Mouse (Mus musculus) thymus, adult 2 months (tissue): ENCODE measurements around the gene Sec23b. TPM values are rescaled to one million over a fixed set of nuclear protein-coding genes. Genes with fewer than 3 reads are reported as not detected.

Experiments used
- DNase-seq: peaks from one replicate; pipeline ENCODE4 v3.0.0; 2021
- H3K27ac ChIP-seq: fragments of 200-500 bp; 2 replicates; pipeline ENCODE4 v1.5.1; 2012; ENCODE audit warnings: low read length, control low read depth; ENCODE audit not compliant: control insufficient read depth, insufficient read depth
- H3K27me3 ChIP-seq: fragments of 200-500 bp; 2 replicates; pipeline ENCODE4 v1.6.1; 2012; ENCODE audit warnings: mild to moderate bottlenecking, low read length, moderate library complexity, mixed read lengths; ENCODE audit not compliant: control insufficient read depth, insufficient read depth
- H3K36me3 ChIP-seq: fragments of 200-500 bp; 2 replicates; pipeline ENCODE4 v1.6.1; 2012; ENCODE audit warnings: mild to moderate bottlenecking, low read length, moderate library complexity; ENCODE audit not compliant: control insufficient read depth, insufficient read depth
- H3K4me1 ChIP-seq: fragments of 200-500 bp; replicated peaks from 2 replicates; pipeline ENCODE4 v1.6.1; 2012; ENCODE audit warnings: low read length; ENCODE audit not compliant: control insufficient read depth, insufficient read depth
- H3K4me3 ChIP-seq: fragments of 200-500 bp; 2 replicates; pipeline ENCODE4 v1.5.1; 2012; ENCODE audit warnings: mild to moderate bottlenecking, low read length, control low read depth, moderate library complexity; ENCODE audit not compliant: control insufficient read depth, insufficient read depth
- CTCF ChIP-seq: fragments of 200-500 bp; IDR thresholded peaks from 2 replicates; pipeline ENCODE4 v1.5.1; 2012; ENCODE audit warnings: mild to moderate bottlenecking, control low read depth, low read length, moderate library complexity, borderline replicate concordance; ENCODE audit not compliant: control insufficient read depth, poor library complexity, insufficient read depth; ENCODE audit errors: extremely low read depth
- POLR2A ChIP-seq: fragments of 200-500 bp; IDR thresholded peaks from 2 replicates; pipeline ENCODE4 v1.6.1; 2012; ENCODE audit warnings: mild to moderate bottlenecking, low read length, control low read depth, moderate library complexity; ENCODE audit not compliant: control insufficient read depth, poor library complexity, insufficient read depth; ENCODE audit errors: extremely low read depth
- WGBS: fragments of 180-500 bp; shearing (Covaris S2); methylation state at CpG from one replicate; pipeline ENCODE4 v1.1.7; 2018; 5-methylcytosine and 5-hydroxymethylcytosine counted together
- polyA plus RNA-seq: library from polyadenylated mRNA; depleted of rRNA; stranded (reverse); fragments of >200 nt; gene quantifications from 2 replicates; pipeline ENCODE4 v1.2.3, GENCODE M21; 2012; rRNA removed

Sec23b gene
- polyA plus RNA-seq, 1 experiment, result 56.7 TPM

DNA sequence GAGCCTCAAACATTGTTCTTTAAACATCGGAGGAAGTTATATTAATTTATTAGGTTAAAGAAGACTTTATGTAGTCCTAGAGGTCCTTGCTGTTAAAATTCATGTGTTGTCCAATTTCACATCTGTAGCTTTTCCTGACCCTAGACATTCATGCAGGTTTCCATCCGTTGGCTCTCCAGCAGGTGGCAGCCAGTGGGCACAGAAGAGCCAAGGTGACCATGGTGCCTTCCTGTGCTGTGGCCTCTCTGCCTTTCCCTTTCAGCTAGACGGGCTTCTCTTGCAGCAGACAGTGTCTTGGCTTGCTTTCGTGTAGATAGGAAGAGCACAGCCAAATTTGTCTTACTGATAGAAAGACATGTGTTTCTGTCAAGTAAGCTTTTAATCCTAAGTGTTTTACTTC is 82.7 kb downstream of the Sec23b start:
- Histone ChIP-seq H3K27ac (no peak overlapping the region), H3K4me3 (no peak overlapping the region), H3K36me3 (no peaks in the 10 kb centered on the region), H3K27me3 (no peaks in the 10 kb centered on the region), H3K4me1 (no peaks in the 10 kb centered on the region)
- TF ChIP-seq CTCF, result no peak
- no peak for TF ChIP-seq POLR2A
- no peak for DNase-seq
- WGBS, result 65% methylated on average over 4 of the region's 4 CpGs

DNA sequence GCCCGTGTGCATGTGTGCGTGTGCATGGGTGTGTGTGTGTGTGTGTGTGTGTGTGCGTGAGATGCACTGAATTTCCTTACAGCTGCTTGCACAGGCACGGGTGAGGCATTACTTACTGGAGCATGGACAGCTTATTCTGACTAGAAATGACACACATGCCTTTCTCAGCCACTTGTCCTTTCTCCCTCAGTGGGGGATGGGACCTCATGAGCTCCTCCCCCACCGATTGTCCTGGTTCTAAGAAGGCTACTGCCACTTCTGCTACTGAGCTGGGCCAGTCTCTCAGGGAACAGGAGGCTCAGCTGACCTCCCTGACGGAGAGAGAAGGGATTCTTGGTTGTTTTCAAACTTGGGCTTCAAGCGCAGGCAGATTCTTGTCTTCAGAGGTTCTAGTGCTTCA is 84.1 kb downstream of the Sec23b start:
- 94% methylated on average over 7 of the region's 7 CpGs for WGBS

More for the DNA sequence above, 84.1 kb downstream of the Sec23b start:
- no peak for TF ChIP-seq CTCF
- no peak for TF ChIP-seq POLR2A
- no peak for DNase-seq
- Histone ChIP-seq H3K4me3 (no peak overlapping the region), H3K36me3 (no peaks in the 10 kb centered on the region), H3K27ac (no peak overlapping the region), H3K4me1 (no peaks in the 10 kb centered on the region), H3K27me3 (no peaks in the 10 kb centered on the region)

Other genes starting within 250 kb of the Sec23b start
- gene Ovol2, start 224.1 kb upstream of the Sec23b start, polyA plus RNA-seq, result 0.71 and 0.93 TPM in 2 replicates
- 30.2 and 34.8 TPM in 2 replicates for gene Kat14, start 187.2 kb upstream of the Sec23b start, polyA plus RNA-seq
- gene Pet117, start 187.2 kb upstream of the Sec23b start, polyA plus RNA-seq, result not detected in 2 replicates
- gene Dzank1, start 28.8 kb upstream of the Sec23b start, polyA plus RNA-seq, result 0.27 and 0.40 TPM in 2 replicates
- gene Polr3f, start 28.5 kb upstream of the Sec23b start, polyA plus RNA-seq, result 10.3 and 10.6 TPM in 2 replicates
- gene Rbbp9, start 5.4 kb upstream of the Sec23b start, polyA plus RNA-seq, result 5.0 and 5.1 TPM in 2 replicates
- 2.7 and 4.5 TPM in 2 replicates for gene Smim26, start 37.8 kb downstream of the Sec23b start, polyA plus RNA-seq
- 7.7 and 8.4 TPM in 2 replicates for gene Dtd1, start 43.7 kb downstream of the Sec23b start, polyA plus RNA-seq